Mouse (Mus musculus): ENCODE measurements around the gene Mrpl33.
A peak's percentile ranks its signal among the peaks of the same experiment; 100 is the strongest.

The Mrpl33 gene

DNA sequence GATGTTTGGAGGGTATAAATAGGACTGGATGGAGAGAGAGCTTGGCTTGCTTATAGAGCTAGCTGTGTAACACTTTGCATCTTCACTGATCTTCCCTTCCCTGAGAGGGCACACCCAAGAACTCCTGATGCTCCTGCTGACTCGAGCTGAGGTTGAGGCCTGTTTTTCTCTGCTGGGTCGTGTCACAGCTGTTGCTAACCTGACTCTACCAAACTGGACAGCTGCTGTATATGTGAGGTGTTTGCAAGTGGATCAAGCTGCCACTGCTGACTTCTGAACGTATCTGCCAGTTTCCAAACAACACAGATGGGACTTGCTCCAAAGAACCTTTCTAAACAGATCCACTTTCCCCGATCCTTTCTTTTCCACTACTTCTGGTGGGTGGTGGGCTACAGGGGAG lies 110.1 kb downstream of the Mrpl33 start:
- no peak for DNase-seq

DNA sequence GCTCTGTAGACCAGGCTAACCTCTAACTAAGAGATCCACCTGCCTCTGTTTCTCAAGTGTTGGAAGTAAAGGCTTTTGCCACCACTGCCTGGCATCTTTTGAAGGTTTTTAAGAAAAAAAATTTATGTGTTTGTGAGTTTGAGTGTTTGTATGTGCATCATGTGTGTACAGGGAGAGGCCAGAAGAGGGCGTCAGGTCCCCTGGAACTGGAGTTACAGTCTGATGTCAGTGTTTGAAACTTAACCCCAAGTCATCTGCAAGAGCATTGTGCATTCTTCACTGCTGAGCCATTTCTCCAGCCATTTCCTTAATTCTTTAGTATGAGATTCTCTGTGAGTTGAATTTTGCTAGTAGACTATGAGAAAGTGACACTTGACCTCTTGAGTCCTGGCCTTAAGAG lies 112.7 kb downstream of the Mrpl33 start:
- peak; percentile 26 for DNase-seq

DNA sequence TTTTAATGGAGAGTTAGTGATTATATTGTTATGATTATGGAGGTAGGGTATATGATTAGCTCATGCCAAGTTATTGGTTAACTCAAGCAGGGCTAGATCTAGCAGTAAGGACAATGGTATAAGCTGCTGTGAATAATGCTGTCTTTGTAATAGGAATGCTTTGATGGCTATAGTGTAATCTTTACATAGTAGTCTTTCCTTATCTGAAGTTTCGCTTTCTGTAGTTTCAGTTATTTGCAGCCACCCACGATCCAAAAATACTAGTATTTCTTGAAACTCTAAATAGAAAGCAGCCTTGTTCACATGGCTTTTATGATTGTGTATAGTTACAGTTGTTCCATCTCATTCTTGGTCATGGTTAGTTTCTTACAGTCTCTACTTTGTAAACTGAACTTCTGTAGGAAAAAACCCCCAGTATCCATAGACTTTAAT lies 116.6 kb downstream of the Mrpl33 start:
- no peak for DNase-seq

DNA sequence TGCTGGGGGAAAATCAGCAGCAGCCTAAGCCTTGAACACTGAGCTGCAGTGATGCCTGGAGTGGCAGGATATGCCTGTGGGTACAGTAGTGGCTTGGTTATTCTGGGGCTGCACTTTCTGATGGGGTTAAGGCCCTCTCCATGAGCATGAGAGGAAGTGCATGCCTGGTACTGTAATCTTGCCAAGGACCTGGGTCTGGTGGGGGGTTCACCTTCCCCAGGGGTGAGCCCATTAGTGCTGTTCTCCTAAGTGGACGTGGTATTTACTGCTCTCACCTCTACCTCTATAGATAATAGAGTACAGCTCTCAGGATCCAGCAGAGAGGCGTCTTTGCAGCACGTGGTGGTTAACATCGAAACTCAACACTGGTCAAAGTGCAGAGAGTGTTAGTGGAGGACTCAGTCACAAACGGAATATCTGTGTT lies 117.1 kb downstream of the Mrpl33 start:
- no peak for DNase-seq
